Mouse (Mus musculus): ENCODE measurements around the gene BC049762. TPM values are rescaled to one million over a fixed set of nuclear protein-coding genes. Genes with fewer than 3 reads are reported as not detected.

Gene BC049762
- polyA plus RNA-seq, 1 experiment: 0.18 TPM

- H3K4me3 ChIP-seq (ENCODE audit: low read depth, low read length): no peak overlapping the region
- 82% methylated on average over 12 of the region's 12 CpGs for WGBS
- TF ChIP-seq POLR2A (IDR thresholded peaks at IDR 0.05; ENCODE audit: low read depth, low read length): no peak
- TF ChIP-seq CTCF (IDR thresholded peaks at IDR 0.05; ENCODE audit: extremely low read depth, insufficient read length, insufficient replicate concordance, low read depth, low read length): no peak
- no peaks in the 10 kb centered on the region for H3K36me3 ChIP-seq (ENCODE audit: control insufficient read depth, insufficient read depth, low read length)
- H3K27me3 ChIP-seq (ENCODE audit: control insufficient read depth, insufficient read depth, low read length): no peaks in the 10 kb centered on the region
- no peaks in the 10 kb centered on the region for H3K4me1 ChIP-seq (ENCODE audit: control insufficient read depth, insufficient read depth, insufficient read length, low read length)
- no peak overlapping the region for H3K27ac ChIP-seq (ENCODE audit: insufficient read depth, low read depth, low read length)
These were observed 43.4 kb downstream of the BC049762 start for GRCm38 (mm10) chr11:51219396-51219980.

- no peak for TF ChIP-seq POLR2A (IDR thresholded peaks at IDR 0.05; ENCODE audit: low read depth, low read length)
- no peak for TF ChIP-seq CTCF (IDR thresholded peaks at IDR 0.05; ENCODE audit: extremely low read depth, insufficient read length, insufficient replicate concordance, low read depth, low read length)
- Histone ChIP-seq H3K36me3 (ENCODE audit: control insufficient read depth, insufficient read depth, low read length) (no peaks in the 10 kb centered on the region), H3K27ac (ENCODE audit: insufficient read depth, low read depth, low read length) (no peak overlapping the region), H3K4me3 (ENCODE audit: low read depth, low read length) (no peak overlapping the region), H3K4me1 (ENCODE audit: control insufficient read depth, insufficient read depth, insufficient read length, low read length) (no peaks in the 10 kb centered on the region), H3K27me3 (ENCODE audit: control insufficient read depth, insufficient read depth, low read length) (no peaks in the 10 kb centered on the region)
- WGBS: 90% methylated on average over 7 of the region's 7 CpGs
These were observed 48.8 kb downstream of the BC049762 start for GRCm38 (mm10) chr11:51214021-51214420.

GRCm38 (mm10) chr11:51211426-51211825, 51.4 kb downstream of the BC049762 start:
- no peak for TF ChIP-seq POLR2A (IDR thresholded peaks at IDR 0.05; ENCODE audit: low read depth, low read length)
- TF ChIP-seq CTCF (IDR thresholded peaks at IDR 0.05; ENCODE audit: extremely low read depth, insufficient read length, insufficient replicate concordance, low read depth, low read length): no peak
- Histone ChIP-seq H3K4me1 (ENCODE audit: control insufficient read depth, insufficient read depth, insufficient read length, low read length) (no peaks in the 10 kb centered on the region), H3K27ac (ENCODE audit: insufficient read depth, low read depth, low read length) (no peak overlapping the region), H3K27me3 (ENCODE audit: control insufficient read depth, insufficient read depth, low read length) (no peaks in the 10 kb centered on the region), H3K4me3 (ENCODE audit: low read depth, low read length) (no peak overlapping the region), H3K36me3 (ENCODE audit: control insufficient read depth, insufficient read depth, low read length) (no peaks in the 10 kb centered on the region)
- 82% methylated on average over 5 of the region's 5 CpGs for WGBS

- no peaks in the 10 kb centered on the region for H3K4me1 ChIP-seq (ENCODE audit: control insufficient read depth, insufficient read depth, insufficient read length, low read length)
- no peak overlapping the region for H3K4me3 ChIP-seq (ENCODE audit: low read depth, low read length)
- H3K27ac ChIP-seq (ENCODE audit: insufficient read depth, low read depth, low read length): no peak overlapping the region
- 69% methylated on average over 3 of the region's 3 CpGs for WGBS
- H3K36me3 ChIP-seq (ENCODE audit: control insufficient read depth, insufficient read depth, low read length): no peaks in the 10 kb centered on the region
- no peaks in the 10 kb centered on the region for H3K27me3 ChIP-seq (ENCODE audit: control insufficient read depth, insufficient read depth, low read length)
- no peak for TF ChIP-seq CTCF (IDR thresholded peaks at IDR 0.05; ENCODE audit: extremely low read depth, insufficient read length, insufficient replicate concordance, low read depth, low read length)
- no peak for TF ChIP-seq POLR2A (IDR thresholded peaks at IDR 0.05; ENCODE audit: low read depth, low read length)
These were observed 55.1 kb downstream of the BC049762 start for GRCm38 (mm10) chr11:51207758-51208157.

Other genes starting within 250 kb of the BC049762 start
- gene Olfr54, start 248.8 kb downstream of the BC049762 start, polyA plus RNA-seq (2012; rRNA removed): not detected in 2 replicates
- not detected in 2 replicates for gene Olfr1375, start 214.9 kb downstream of the BC049762 start, polyA plus RNA-seq (2012; rRNA removed)
- 0.09 and 0.10 TPM in 2 replicates for gene Zfp354a, start 203.8 kb downstream of the BC049762 start, polyA plus RNA-seq (2012; rRNA removed)
- gene Gm12569, start 42.6 kb downstream of the BC049762 start, polyA plus RNA-seq (2012; rRNA removed): not detected in 2 replicates
- 8.0 and 14.3 TPM in 2 replicates for gene Clk4, start 1.3 kb downstream of the BC049762 start, polyA plus RNA-seq (2012; rRNA removed)
- 1.6 and 4.4 TPM in 2 replicates for gene Col23a1, start 26.9 kb upstream of the BC049762 start, polyA plus RNA-seq (2012; rRNA removed)

Data from small intestine, adult 2 months (tissue).